Mouse (Mus musculus) megakaryocyte-erythroid progenitor cell, adult 5-6 weeks (primary cell): ENCODE measurements around the gene Luc7l3. TPM values are rescaled to one million over a fixed set of nuclear protein-coding genes. Genes with fewer than 3 reads are reported as not detected.

Experiments
- ATAC-seq: replicated peaks from 2 replicates; pipeline ENCODE4 v1.8.0; 2016; ENCODE audit warnings: mild to moderate bottlenecking, inconsistent platforms; ENCODE audit not compliant: severe bottlenecking, poor library complexity, low FRiP score, low TSS enrichment
- total RNA-seq, 2 experiments: library from RNA; stranded (forward) in 1 of 2; stranded (reverse) in 1 of 2; fragments of 200-1000, 215-1000 nt in 1 of 2; fragments of >200 nt in 1 of 2; fragmentation: Nextera tagmentation in 1 of 2; gene quantifications; 2 replicates each; pipeline ENCODE4 v1.2.3; 2014 to 2017

The Luc7l3 gene
- total RNA-seq, 2 experiments from 2014 or later, result 223 to 419 TPM

DNA sequence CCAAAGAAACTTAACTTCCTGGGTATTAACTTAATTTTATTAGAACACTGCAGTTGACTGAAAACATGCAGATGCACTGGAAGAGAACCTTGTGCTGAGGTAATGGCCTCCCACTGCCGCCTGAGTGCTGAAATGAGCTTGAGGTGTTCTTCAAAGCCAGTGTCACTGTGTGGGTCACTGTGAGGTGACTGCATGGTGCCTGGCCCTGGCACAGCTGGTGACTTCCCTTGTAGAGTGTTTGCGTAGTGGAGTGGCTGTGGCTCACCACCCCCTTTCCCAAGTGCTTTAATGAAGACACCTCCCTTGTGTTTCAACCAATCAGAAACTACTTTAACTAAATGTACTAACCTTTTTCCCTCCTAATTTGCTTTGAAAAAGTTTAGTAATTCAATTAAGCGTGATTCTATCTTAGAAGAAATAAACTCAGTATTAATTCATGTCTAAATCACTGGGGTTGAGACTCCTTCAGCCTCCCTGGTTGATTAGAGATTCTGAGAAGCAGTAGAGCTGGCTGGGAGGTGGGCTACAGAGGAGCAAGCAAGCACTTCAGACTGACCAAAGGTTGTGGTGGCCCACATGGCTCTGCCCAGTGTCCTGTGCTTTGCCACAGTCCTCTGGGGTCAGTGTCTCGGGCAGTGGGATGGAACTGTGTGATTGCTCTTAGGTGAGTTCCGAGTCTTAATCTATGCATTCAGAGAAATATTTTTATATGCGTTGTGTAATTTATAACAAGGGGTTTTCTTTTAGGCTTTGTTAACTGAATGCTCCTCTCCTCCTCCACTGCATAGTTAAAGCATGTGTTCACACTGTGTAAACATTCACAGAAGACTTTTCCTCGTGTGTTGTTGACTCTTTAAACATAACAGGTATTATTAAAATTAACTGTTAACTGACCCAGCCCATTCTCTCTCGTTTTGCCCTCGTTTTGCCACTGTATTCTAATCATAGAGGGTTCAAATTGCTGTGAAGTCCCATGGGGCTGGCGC, 19.5 kb upstream of the Luc7l3 start:
- no peak for ATAC-seq

- ATAC-seq, result peak; percentile 80
These were observed 18.2 kb upstream of the Luc7l3 start for GRCm38 (mm10) chr11:94339732-94340585.

DNA sequence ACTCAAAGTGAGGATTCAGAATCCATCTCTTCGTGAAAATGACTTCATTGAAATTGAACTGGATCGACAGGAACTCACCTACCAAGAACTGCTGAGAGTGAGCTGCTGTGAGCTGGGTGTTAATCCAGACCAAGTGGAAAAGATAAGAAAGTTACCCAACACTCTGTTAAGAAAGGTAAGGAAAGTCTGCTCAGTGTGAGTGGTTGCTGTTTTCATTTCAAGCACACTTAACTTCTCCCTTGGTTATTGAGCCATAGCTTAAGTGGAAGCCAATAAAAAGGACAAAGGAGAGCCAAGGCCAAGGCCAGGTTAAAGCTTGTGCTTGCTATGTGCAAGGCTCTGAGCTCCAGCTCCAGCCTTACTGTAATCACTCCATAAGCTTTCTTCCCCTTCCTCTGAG, 16.6 kb upstream of the Luc7l3 start:
- no peak for ATAC-seq

DNA sequence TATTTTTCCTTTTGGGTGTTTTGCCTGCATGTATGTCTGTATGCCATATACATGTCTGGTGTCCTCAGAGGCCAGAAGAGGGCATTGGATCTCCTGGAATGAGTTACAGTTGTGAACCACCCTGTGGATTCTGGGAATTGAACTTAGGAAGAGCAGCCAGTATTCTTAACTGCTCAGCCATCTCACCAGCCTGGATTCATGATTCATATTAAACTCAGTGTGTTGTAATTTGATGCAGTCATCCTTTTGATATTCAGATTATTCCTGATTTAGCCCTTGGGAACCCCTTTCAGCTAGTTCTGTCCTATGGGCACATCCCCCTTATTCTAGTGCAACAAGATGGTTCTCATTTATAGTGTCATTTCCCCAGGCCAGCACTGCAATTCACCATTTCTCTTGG, 14.8 kb upstream of the Luc7l3 start:
- ATAC-seq, result no peak

- ATAC-seq, result peak; percentile 92
These were observed 12.7 kb upstream of the Luc7l3 start for GRCm38 (mm10) chr11:94334386-94334968.

DNA sequence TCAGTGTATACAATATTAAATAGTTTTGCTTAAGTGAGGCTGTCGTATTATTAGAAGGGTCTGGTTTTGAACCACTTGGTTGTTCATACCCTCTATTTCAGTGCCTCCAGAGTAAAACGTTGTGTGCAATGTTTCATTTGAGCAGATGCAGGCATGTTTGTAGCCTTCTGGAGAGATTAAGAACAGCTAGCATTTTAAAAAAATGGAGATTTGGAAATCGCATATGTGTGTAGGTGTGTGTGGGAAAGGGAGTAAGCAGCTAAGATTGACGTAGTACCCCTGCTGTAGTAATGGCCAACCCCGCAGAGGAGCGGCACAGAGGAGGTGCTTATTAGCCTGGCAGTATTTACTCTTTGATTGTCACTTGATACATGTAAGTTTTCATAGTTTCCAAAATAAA, 10.9 kb upstream of the Luc7l3 start:
- ATAC-seq, result no peak

- no peak for ATAC-seq
These were observed 8.4 kb upstream of the Luc7l3 start for GRCm38 (mm10) chr11:94330211-94330610.

DNA sequence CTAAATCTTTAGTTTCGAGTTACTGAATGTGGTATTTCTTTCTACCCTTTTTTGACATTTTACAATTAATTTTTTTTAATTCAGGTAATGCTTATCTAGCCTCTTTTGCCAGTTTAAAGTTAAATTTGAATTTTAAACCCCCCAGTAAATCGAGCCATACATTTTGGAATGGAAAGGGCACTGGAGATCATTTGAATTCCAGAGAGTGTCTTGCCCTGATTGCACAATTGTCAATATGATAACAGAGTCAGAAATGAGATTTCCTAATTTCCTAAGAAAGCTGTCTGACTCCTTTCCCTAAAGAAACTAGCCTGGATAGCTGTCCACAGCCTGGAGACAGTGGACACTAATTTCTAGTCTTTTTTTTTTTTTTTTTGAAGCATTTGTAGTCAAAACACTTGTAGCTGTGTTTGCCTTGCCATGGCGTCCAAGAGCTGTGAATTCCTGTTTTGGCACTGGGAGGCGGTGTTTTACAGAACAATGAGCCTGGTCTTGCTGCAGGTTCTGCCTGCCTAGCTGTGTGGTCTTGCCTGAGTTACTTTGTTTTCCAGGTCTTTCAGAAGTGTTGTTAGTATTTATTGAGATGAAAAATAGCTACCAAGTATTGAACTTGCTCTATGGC, 7.6 kb upstream of the Luc7l3 start:
- ATAC-seq, result peak; percentile 56; the same call in 1 of the 2 replicates

DNA sequence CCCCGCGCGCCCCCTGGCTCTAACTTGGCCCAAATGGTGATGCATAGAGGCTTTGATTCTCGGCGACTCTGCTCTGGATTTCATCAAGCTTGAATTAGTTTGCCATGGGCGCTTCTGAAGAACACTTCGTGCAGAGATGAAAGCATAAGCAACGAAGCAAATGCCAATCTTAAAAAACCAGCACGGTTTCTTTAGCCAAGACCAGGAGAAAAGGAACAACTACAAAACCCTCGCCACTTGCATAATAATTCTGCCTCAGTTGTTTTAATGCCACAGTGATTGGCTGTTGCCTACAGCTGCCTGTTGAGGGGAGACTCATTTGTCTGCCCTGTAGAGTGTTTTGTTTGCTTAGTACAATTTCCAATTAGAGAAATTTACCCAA, 6.8 kb upstream of the Luc7l3 start:
- no peak for ATAC-seq

GRCm38 (mm10) chr11:94327693-94328643, 6.2 kb upstream of the Luc7l3 start, which contains the start of gene Ankrd40:
Gene Ankrd40, plus strand, starts transcription at chr11:94328001.
- ATAC-seq, result peak; percentile 63

DNA sequence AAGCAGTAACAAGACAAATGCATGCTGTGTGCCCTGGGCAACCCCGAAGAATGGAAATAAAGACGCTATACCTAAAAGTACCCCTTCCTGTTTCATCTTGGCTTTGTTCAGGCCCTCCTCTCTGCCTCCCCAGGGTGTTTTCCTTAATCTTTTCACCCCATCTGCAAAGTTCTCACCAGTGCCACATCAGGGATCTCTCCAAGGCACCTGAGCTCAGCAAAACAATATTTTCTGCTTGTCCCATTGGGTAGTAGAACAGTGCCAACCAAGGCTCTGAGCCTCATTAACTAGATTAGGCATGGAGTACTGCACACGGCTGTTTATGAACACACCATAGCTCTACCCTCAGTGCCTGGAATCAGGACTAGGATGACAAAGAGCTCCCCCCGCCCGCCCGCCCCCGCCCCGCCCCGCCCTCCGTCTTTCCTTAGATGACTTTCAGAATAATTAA, 5.2 kb upstream of the Luc7l3 start:
- no peak for ATAC-seq

DNA sequence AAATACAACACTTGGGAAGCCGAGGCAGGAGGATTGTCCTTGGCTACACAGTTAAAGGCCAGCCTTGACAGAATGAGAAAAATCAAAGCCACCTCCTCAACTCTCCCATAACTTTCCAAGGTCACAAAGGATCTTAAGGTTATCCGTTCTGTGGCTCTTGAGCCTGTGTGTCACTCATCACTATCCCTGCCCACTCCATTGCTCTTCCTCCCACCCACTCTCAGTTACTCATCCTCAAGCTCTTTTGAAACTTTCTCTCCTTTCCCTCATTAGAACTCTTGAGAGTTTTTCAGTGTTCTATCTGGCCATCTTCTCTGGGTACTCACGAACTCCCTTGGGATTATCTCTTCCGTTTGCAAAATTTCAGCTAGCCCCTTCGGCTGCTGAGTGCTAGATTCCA, 2.8 kb upstream of the Luc7l3 start:
- ATAC-seq, result no peak

DNA sequence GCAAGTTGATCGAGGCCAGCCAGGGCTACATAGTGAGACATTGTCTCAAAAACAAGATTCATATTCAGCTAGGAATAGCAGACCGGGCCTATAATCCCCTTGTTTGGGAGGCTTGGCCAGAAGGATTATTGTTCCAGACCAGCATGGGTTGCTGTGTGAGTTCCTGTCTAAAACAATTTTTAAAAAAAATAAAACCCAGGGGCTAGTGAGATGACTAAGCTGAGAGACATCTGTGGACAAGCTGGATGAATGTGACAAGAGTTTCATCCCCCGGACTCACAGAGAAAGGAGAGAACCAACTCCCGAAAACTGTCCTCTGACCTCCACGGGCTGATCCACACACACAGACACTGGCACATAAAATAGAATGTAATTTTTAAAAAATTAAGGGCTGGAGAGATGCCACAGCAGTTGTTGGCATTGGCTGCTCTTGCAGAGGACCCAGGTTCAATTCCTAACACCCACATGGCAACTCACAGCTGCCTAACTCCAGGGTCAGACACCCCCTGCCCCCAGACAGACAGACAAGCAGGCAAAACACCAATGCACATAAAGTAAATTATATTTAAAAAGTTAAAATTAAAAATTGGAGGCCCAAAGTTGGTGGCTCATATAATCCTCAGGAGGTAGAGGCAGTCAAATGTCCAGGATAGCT, 1.6 kb upstream of the Luc7l3 start:
- ATAC-seq, result no peak

DNA sequence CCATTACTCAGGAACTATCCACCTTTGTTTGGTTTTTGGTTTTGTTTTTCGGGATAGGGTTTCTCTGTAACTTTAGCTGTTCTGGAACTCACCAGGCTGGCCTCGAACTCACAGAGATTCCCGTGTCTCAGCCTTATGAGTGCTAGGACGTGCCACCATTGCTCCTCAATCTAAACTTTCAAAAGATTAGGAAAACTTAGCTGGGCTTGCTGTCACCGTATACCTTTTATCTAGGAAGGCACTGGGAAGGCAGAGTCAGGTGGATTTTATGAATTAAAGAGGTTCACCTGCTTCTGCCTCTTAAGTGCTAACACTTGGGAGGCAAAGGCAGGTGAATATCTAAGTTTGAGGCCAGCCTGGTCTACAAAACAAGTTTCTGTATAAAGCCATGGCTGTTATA, 848 bp upstream of the Luc7l3 start:
- ATAC-seq, result no peak

GRCm38 (mm10) chr11:94320969-94321930, 538 bp downstream of the Luc7l3 start:
- ATAC-seq, result peak; percentile 56

- no peak for ATAC-seq
These were observed 3.7 kb downstream of the Luc7l3 start for GRCm38 (mm10) chr11:94318056-94318455.

DNA sequence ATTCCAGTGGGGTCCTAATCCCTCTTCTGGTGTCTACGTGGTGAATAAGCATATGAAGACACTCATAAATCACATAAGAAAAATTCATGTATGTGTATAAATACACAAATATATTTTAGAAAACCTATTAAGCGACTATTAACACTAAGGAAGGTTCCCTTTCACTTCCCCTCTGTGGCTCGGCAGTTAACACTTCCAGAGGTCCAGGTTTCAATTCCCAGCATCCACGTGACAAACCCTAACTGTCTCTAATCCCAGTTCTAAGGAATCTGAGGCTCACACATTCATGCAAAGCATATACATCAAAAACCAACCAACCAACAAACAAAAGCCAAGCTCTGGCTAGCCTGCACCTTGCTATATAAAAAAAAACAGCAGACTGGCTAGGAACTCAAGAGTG, 4.3 kb downstream of the Luc7l3 start:
- ATAC-seq, result no peak
